ENCODE assay signal across 10 mouse cellular contexts in the genomic region with DNA sequence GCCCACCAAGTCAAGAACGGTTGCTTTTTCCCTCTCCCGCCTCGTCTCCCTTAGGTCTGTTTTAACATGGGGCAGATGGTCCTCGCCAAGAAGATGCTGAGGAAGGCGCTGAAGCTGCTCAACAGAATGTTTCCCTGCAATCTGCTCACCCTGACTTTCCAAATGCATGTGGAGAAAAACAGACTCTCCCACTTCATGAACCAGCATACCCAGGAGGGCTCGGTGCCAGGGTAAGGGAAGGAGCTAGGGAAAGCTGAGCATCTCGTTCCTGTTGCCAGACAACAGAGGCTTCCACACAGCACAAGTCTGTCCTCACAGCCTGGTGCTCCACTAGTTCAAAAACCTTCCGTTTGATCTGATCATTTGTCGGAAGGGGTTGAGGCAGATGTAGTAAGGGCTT.
DNase-seq lines count a peak whose midpoint lies in the region; TF ChIP-seq lines count a peak whose summit lies in the region.
"Had no signal": no experiment of that assay in that cellular context is flagged by ENCODE, and none has a peak within 500 bp of the region (broad histone marks: within the 10 kb centered on the region; RNA-seq: fewer than 3 reads in every experiment).

No protein-coding gene starts in this region.

- no peak overlapping the region for H3K27ac ChIP-seq in cortical plate, adult 2 months (ENCODE audit: insufficient read depth, low read length)
- H3K27ac ChIP-seq in midbrain, embryonic 10.5 days (replicated peaks), result no peak overlapping the region
- H3K27ac ChIP-seq: liver, embryonic 12.5 days had no signal

- no peaks in the 10 kb centered on the region for H3K27me3 ChIP-seq in midbrain, embryonic 10.5 days (ENCODE audit: low read depth, poor library complexity, severe bottlenecking)
- H3K27me3 ChIP-seq: liver, embryonic 12.5 days had no signal

- no peaks in the 10 kb centered on the region for H3K36me3 ChIP-seq in midbrain, embryonic 10.5 days
- H3K36me3 ChIP-seq: liver, embryonic 12.5 days had no signal

- H3K9me3 ChIP-seq in midbrain, embryonic 10.5 days (replicated peaks), result no peaks in the 10 kb centered on the region
- H3K9me3 ChIP-seq: liver, embryonic 12.5 days had no signal

- no peak overlapping the region for H3K4me3 ChIP-seq in cortical plate, adult 2 months (ENCODE audit: insufficient read depth, low read length)
- no peak overlapping the region for H3K4me3 ChIP-seq in midbrain, embryonic 10.5 days
- H3K4me3 ChIP-seq: liver, embryonic 12.5 days had no signal

- TF ChIP-seq POLR2A in cortical plate, adult 2 months (IDR thresholded peaks at IDR 0.05; ENCODE audit: extremely low read depth, insufficient read depth, low read length), result 0 out of 2 replicates have a peak, but pooled peaks have one; percentile 19

- peaks cover 3% of the 10 kb centered on the region; the same call in 1 of the 2 replicates for H3K4me1 ChIP-seq in cortical plate, adult 2 months (ENCODE audit: control insufficient read depth, insufficient read depth, low read length)
- H3K4me1 ChIP-seq in midbrain, embryonic 10.5 days, result no peaks in the 10 kb centered on the region
- H3K4me1 ChIP-seq: liver, embryonic 12.5 days had no signal

- no peak for TF ChIP-seq CTCF in cortical plate, adult 2 months (IDR thresholded peaks at IDR 0.05; ENCODE audit: extremely low read depth, insufficient read depth, low read length)

- WGBS in midbrain, embryonic 10.5 days, result 88% methylated on average over 9 of the region's 9 CpGs

- peak; percentile 65 to 77 for DNase-seq in cerebellum, adult 18-20 months
- DNase-seq in layer of hippocampus, postnatal 10 days (ENCODE audit: low spot score in 2 of 2), result peak; percentile 61 to 74
- peak; percentile 76 to 77 for DNase-seq in right cerebral cortex, adult 2 months (ENCODE audit: low spot score in 2 of 2)
- no peak for DNase-seq in thymus, postnatal 10 days (ENCODE audit: low spot score in 2 of 2)
- DNase-seq in kidney, postnatal 36 days, result no peak
- no peak for DNase-seq in midbrain, embryonic 10.5 days (ENCODE audit: low spot score)
- DNase-seq: spleen, adult 18-20 months; thymus, postnatal 25 days had no signal

Comparison
In these comparisons a context has a peak if more than half of its experiments do, and no peak if none do; other contexts are left out.
1. DNase-seq: peak in cerebellum, adult 18-20 months (2 of 2), layer of hippocampus, postnatal 10 days (2 of 2) and right cerebral cortex, adult 2 months (2 of 2); none in thymus, postnatal 10 days (0 of 2), kidney, postnatal 36 days (0 of 2) and midbrain, embryonic 10.5 days (single experiment).